Mouse (Mus musculus) midbrain, embryonic 10.5 days (tissue): ENCODE data around the gene Agap1. TPM values are rescaled to one million over a fixed set of nuclear protein-coding genes. Genes with fewer than 3 reads are reported as not detected.
A peak's percentile ranks its signal among the peaks of the same experiment; 100 is the strongest.

Source experiments
- DNase-seq: peaks from one replicate; pipeline ENCODE4 v3.0.0-alpha.2; 2017; ENCODE audit warnings: low spot score
- H3K27ac ChIP-seq: fragments of 300-500 bp; sonication (generic); replicated peaks from 2 replicates; pipeline ENCODE4 v1.5.1; 2016; ENCODE audit warnings: mild to moderate bottlenecking
- H3K27me3 ChIP-seq: fragments of 300-500 bp; sonication (generic); 2 replicates; pipeline ENCODE4 v1.6.1; 2016; ENCODE audit warnings: low read depth, mild to moderate bottlenecking; ENCODE audit not compliant: poor library complexity, severe bottlenecking
- H3K36me3 ChIP-seq: fragments of 300-500 bp; sonication (generic); 2 replicates; pipeline ENCODE4 v1.6.1; 2016; ENCODE audit warnings: mild to moderate bottlenecking, moderate library complexity
- H3K4me1 ChIP-seq: fragments of 300-500 bp; sonication (generic); 2 replicates; pipeline ENCODE4 v1.6.1; 2016
- H3K4me3 ChIP-seq: fragments of 300-500 bp; sonication (generic); 2 replicates; pipeline ENCODE4 v1.5.1; 2016; ENCODE audit warnings: mild to moderate bottlenecking, moderate library complexity
- H3K9me3 ChIP-seq: fragments of 300-500 bp; sonication (generic); replicated peaks from 2 replicates; pipeline ENCODE4 v1.6.1; 2016; ENCODE audit warnings: mild to moderate bottlenecking
- WGBS: fragments of 180-500 bp; shearing (Covaris S2); methylation state at CpG from one replicate; pipeline ENCODE4 v1.1.7; 2016; 5-methylcytosine and 5-hydroxymethylcytosine counted together
- polyA plus RNA-seq: library from polyadenylated mRNA; unstranded; fragments of >200 nt; fragmentation: Nextera tagmentation; extraction: Ambion mirVana; gene quantifications from 2 replicates; pipeline ENCODE4 v1.2.1, GENCODE M21; 2016

The Agap1 gene
- polyA plus RNA-seq, 1 experiment from 2014 or later, result 16.6 TPM

DNA sequence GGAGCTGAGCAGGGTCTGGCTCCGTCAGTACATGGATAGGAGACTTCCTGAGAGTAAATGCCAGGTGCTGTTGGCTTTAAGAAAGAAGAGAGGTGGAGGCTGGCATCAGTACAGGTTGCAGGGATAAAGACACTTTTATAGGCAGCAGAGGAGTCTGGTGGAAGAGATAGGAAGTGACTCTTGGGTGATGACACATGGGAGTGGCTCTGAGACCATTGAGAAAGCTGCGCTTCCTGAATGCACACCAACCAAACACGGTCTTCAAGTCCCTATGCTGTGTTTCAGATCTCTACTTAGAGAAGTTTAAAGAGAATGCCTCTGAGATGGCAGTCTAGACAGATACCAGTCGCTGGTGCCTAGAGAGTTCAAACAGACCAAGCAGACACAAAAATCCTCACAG is 108.8 kb downstream of the Agap1 start:
- Histone ChIP-seq H3K4me1 (peaks cover 75% of the 10 kb centered on the region), H3K36me3 (no peaks in the 10 kb centered on the region), H3K27ac (0 out of 2 replicates have a peak overlapping the region, but pooled peaks have one; percentile 9), H3K27me3 (no peaks in the 10 kb centered on the region), H3K4me3 (no peak overlapping the region), H3K9me3 (no peaks in the 10 kb centered on the region)
- DNase-seq, result no peak
- 92% methylated on average over 4 of the region's 4 CpGs for whole genome bisulfite sequencing

DNA sequence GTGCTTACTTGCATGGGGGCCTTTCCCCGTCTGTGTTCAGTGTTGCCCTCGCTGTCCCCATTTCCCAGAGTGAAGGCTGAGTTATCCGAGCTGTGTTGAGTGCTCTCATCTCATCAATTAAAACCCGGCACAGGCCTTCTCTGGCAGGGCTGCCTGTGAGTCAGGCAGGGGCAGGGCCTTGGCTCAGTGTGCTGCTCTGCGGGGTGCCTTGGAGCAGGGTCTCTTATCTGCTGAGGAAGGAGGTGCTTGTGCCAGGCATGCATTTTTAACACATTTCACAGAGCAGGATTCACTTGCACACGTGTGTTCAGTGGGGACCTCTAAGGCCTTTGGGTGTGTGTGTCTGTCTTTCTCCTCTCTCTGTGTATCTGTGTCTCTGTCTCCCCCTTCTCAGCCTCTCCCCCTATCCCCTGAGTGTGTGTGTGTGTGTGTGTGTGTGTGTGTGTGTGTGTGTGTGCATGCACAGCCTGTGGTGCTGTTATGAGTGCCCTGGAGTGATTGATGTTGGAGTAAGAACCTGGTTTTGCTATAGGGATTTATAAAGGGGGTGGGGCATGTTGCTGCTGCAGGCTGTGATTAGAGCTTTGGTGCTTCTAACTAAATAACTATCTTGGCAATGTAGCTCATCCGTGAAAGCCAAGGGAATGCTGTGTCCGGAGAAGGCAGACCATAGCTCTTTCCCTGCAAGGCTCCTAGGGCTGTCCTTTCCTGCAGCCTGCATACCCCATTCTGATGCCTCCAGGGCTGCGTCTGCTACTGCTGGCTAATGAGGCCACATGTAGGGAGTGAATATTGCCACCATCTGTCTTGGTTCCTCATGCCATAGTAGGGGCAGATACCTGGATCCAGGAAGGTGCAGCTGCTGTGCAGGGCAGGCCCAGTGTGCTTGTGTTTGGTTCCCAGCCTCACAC is 112.2 kb downstream of the Agap1 start:
- Histone ChIP-seq H3K9me3 (no peaks in the 10 kb centered on the region), H3K36me3 (no peaks in the 10 kb centered on the region), H3K4me1 (peaks cover 93% of the 10 kb centered on the region), H3K4me3 (no peak overlapping the region), H3K27ac (peak overlapping the region; percentile 61), H3K27me3 (no peaks in the 10 kb centered on the region)
- DNase-seq, result no peak
- 31% methylated on average over 9 of the region's 9 CpGs for WGBS

DNA sequence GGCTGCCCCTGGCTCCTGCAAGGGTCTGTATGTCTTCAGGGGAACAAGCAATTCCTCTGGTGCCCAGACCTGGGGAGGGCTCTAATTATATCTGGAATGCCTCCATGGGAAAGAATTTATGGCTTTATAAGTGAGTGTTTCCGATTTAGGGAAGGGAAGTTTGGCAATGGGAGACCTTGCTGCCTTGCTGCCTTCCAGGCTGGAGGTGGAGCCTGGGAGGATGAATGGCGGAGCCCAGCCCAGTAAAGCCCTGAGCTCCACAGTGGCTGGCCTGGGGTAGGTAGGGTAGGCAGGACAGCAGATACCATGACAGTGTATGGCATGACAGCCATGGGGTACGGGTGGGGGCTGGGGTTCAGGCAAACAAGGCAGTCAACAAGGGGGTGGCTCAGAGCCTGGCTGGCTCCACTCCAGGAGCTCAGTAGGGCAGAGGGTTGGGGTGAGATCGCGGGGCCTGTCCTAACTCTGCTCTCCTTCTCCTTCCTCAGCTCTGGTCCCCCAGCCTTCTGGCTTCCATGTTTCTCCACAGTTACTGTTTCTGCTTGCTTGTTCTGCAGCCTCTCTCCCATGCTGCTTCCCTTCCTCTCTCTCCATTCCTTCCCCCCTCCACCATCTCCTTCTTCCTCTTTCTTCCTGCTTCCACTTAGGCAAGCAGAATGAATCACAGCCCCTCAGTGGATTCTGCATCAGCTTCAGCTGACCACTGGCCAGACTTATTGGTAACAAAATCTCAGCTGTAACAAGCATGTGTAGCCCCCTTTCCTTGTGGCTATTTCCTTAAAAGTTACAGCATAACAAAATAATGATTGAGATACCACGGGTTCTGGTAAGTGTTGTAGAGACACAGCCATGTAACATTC is 114.2 kb downstream of the Agap1 start:
- Histone ChIP-seq H3K4me1 (peaks cover 76% of the 10 kb centered on the region), H3K9me3 (no peaks in the 10 kb centered on the region), H3K27me3 (no peaks in the 10 kb centered on the region), H3K4me3 (no peak overlapping the region), H3K36me3 (no peaks in the 10 kb centered on the region), H3K27ac (peak overlapping the region; percentile 42; the same call in 1 of the 2 replicates)
- no peak for DNase-seq
- 86% methylated on average over 6 of the region's 6 CpGs for WGBS

DNA sequence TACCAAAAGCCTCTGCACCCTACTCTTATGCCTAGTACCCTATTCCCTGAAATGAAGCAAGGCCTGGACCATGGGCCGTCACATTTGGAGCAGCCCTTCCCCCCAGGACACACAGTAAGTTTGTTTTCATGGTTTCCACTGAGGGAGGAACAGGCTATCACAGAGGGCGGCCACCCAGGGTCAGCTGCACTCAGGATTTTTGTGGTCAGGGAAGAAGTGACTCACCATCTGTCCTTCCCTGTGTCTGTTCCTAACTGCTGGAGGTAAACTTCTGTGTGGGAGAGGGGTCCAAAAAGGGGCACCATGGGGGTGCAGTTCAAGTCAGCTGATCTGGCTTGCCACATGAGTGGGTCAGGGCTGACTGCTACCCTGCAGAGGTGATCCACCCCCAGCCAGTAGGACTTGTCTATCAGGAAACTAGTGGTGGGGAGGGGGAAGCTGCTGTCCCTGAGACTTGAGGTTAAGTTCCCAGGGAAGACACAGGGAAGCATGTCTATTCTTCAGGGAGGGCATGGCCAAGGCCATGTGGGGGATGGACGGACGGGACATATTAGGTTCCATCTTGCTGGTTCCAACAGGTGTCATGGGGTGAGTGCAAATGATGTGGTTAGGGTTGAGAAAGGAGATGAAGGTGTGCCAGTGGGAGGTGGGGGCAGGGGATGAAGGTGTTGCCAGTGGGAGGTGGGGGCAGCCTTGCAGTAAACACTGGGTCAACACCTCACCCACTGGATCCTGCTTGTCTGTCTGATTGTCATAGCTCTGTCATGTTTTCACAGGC is 116.1 kb downstream of the Agap1 start:
- Histone ChIP-seq H3K9me3 (no peaks in the 10 kb centered on the region), H3K4me1 (peaks cover 74% of the 10 kb centered on the region), H3K4me3 (no peak overlapping the region), H3K27me3 (no peaks in the 10 kb centered on the region), H3K27ac (peak overlapping the region; percentile 39), H3K36me3 (no peaks in the 10 kb centered on the region)
- DNase-seq, result no peak
- WGBS, result 71% methylated on average over 4 of the region's 4 CpGs

DNA sequence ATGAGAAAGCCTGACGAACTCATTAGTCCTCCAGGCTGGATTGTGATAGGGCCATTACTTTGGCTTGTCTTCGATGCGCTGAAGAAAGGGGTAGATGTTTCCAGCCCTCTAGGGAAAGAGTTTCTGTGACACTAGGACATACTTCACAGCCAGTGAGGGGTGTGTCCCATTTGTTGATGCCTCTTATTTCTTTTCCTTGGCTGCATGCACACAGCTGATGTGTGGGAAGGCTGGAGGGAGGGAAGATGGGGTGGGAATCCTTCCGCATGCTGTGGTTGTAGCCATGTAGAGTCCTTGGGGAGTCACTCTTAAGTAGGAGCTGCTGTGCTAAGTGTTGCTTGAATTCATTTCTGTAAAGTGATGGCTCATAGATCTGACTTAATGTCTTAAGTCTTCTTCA is 118.9 kb downstream of the Agap1 start:
- WGBS, result 96% methylated on average over 4 of the region's 4 CpGs
- no peaks in the 10 kb centered on the region for H3K36me3 ChIP-seq
- no peak for DNase-seq
- no peak overlapping the region for H3K27ac ChIP-seq
- H3K4me1 ChIP-seq, result peaks cover 75% of the 10 kb centered on the region
- H3K4me3 ChIP-seq, result no peak overlapping the region
- no peaks in the 10 kb centered on the region for H3K9me3 ChIP-seq
- H3K27me3 ChIP-seq, result no peaks in the 10 kb centered on the region

DNA sequence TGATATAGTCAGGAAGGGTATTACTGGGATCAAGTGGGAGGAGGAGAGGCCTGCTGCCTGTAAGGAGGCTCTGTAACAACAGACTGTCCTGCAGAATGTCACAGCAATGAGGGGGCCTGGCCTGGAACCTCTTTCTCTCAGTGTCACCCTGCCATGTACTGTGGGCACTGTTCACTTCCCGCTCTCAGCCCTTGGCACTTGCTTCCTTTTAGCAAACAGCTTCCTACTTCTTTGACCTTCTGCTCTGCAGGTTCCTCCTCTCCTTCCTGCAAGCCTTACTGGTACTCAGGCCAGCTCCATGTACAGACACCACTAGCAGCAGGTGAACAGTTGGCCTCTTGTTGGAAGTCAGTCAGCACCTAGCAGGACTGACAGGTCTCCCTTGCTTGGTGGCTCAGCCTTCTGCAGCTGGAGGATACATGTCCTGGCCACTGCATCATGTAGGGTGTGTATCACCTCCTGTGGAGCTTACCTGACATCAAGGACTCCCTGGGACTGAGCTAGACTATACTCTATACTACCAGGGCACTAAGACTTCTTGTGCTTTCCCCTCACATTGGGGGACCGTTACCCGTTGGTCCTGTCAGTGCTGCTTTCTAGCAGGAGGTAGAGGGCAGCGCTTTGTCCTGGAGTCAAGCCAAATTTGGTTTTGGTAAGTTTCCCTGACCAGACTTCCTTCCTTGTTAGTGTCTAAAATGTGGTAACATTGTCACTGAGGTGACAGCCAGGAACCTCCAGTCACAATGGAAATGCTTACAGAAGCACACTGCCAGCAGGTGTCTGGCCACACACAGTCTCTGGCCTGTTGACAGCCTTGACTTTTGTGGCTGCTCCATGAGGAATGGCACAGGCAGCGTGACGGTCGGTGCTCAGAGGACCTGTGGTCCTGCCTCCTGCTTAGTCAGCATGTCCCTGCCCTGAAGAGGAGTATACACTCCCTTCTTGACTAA is 120.6 kb downstream of the Agap1 start:
- WGBS, result 56% methylated on average over 7 of the region's 7 CpGs
- no peaks in the 10 kb centered on the region for H3K9me3 ChIP-seq
- peaks cover 75% of the 10 kb centered on the region for H3K4me1 ChIP-seq
- H3K27me3 ChIP-seq, result no peaks in the 10 kb centered on the region
- no peaks in the 10 kb centered on the region for H3K36me3 ChIP-seq
- peak overlapping the region; percentile 96 for H3K27ac ChIP-seq
- DNase-seq, result no peak
- H3K4me3 ChIP-seq, result no peak overlapping the region

DNA sequence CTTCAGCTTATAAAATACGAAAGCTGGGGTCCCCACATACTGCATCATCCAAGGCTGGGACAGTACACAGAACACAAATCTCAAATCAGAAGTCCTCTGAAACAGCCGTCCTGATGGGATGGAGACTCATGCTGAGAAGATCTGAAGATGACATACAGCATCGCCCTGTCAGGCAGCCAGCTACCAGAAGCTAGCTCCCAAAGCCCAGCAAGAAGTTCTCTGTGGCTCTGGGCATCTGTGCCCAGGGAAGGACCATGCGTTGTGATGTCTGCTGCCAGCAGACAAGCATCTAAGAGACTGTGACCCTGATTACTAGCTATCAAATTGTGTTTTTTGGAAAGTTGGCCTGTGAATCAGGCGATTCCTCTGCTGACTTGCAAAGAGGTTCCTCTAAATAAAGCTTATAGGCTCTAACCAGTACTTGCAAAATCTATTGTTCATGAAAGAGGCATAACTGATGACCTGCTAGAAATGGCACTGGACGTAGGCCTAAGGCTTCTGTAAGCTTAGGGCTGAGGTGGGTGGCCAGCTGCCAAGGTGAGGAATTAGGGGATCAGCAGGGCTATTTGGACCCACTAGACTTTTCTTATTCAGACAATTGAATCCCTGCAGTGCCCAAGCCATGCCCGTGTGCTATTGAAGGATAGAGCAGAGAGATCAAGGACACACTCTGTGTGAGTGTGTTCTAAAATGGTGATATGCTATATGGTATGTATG is 121.7 kb downstream of the Agap1 start:
- WGBS, result 41% methylated on average over 7 of the region's 7 CpGs
- peaks cover 1% of the 10 kb centered on the region for H3K27me3 ChIP-seq
- DNase-seq, result no peak
- H3K27ac ChIP-seq, result peak overlapping the region; percentile 96
- peak overlapping the region; percentile 51 for H3K4me3 ChIP-seq
- peaks cover 75% of the 10 kb centered on the region for H3K4me1 ChIP-seq
- H3K9me3 ChIP-seq, result no peaks in the 10 kb centered on the region
- no peaks in the 10 kb centered on the region for H3K36me3 ChIP-seq

DNA sequence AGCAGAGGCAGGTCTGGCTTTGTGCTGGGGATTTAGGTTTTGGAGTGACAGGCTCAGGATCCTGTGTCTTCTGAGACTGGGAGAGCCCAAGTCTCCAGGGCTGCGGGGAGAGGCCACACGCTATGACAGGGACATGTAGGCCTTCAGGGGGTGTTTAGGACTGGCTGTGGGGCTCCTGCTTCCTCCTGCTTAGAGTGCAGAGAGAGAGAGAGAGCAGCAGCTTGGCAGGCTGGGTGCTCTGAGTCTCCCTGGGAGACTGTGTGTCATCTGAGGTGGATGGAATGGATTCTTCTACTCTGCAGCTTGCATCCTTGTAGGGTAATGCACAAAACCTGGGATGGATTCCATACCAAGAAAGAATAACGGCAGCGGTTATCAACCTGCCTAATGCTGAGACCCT is 122.4 kb downstream of the Agap1 start:
- DNase-seq, result peak; percentile 80
- Histone ChIP-seq H3K36me3 (no peaks in the 10 kb centered on the region), H3K27me3 (peaks cover 8% of the 10 kb centered on the region), H3K4me3 (peak overlapping the region; percentile 51), H3K9me3 (no peaks in the 10 kb centered on the region), H3K27ac (peak overlapping the region; percentile 96), H3K4me1 (peaks cover 80% of the 10 kb centered on the region)
- 18% methylated on average over 4 of the region's 4 CpGs for WGBS

DNA sequence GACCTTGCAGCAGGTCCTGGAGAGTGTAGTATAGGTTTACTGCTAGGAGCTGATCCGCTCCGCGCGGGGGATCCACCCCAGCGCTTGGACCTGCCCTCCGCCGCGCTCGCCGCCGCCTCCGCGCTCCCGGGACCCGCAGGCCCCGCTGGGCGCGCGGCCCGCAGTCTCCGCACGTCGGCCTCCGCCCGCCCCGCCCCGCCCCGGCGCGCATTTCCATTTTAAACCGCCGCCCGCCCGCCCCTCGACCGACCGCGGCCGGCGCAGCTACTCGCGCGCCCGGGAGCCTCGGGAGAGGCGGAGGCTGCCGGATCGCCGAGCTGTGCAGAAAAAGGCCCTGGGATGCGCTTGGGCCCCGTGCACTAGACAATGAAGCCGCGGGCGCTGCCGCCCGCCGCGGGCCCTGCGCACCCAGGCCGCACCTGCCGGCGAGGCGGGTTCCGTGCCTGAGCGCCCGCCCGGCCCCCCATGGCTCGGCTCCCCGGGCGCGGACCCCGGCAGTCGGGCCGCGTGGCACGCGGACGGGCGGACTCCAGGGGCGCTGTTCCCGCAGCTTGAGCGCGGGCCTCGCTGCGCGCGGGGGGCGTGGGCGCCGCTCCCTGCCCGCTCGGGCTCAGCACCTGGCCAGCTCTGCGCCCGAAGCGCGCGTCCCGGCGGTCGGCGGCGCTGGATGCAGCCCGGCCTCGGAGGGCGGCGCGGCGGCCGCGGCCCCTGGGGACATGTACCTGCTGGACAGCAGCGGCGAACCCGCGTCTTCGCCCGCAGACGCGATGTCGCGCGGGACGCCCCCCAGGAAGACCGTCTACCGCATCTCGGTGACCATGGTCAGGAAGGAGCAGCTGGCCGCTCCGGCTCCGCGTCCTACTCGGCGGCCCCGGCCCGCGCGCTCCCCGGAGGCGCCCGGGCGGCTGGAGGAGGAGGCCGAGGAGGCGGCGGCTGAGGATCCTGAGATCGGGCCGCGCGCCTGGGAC is 125.7 kb downstream of the Agap1 start:
- no peaks in the 10 kb centered on the region for H3K36me3 ChIP-seq
- peak; percentile 84 for DNase-seq
- H3K4me3 ChIP-seq, result peak overlapping the region; percentile 85
- peaks cover 95% of the 10 kb centered on the region for H3K4me1 ChIP-seq
- WGBS, result under 1% methylated on average over 138 of the region's 146 CpGs
- no peaks in the 10 kb centered on the region for H3K9me3 ChIP-seq
- H3K27ac ChIP-seq, result peak overlapping the region; percentile 92
- H3K27me3 ChIP-seq, result peaks cover 21% of the 10 kb centered on the region

DNA sequence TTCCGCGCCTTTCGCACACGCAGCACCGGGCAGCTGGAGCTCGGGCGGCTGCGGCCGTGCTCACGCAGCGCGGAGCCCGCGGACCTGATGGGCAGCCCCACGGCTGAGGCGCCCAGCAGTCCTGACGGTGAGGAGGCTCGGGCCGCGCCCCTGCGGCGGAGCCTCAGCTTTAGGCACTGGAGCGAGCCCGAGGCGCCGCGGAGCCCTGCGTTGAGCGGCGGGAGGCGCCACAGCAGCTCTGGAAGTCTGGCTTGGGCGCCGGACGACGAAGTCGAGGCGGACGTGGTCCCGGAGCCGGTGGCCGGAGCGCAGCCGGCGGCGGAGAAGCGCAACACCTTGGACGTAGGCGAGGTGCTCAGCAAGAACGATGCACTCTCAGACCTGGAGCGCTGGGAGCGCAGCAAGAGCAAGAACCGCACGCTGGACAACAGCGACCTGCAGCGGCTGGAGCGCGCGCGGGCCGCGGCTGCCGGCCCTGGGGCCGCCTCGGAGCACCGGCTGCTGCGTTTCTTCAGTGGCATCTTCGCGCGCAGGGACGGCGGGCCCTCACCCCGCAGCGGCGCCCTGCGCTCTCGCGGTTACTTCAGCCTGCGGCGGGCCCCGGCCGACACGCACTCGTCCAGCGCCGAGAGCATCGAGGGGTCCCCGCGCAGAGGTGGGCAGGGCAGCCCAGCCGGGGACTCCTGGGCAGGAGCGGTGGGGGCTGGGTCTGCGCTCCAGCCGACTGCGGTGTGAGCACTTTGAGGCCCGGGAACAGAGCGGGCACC is 126.6 kb downstream of the Agap1 start:
- H3K4me1 ChIP-seq, result peaks cover 95% of the 10 kb centered on the region
- peak; percentile 76 for DNase-seq
- H3K27me3 ChIP-seq, result peaks cover 21% of the 10 kb centered on the region
- WGBS, result under 1% methylated on average over 95 of the region's 95 CpGs
- H3K27ac ChIP-seq, result peak overlapping the region; percentile 92
- peak overlapping the region; percentile 85 for H3K4me3 ChIP-seq
- H3K36me3 ChIP-seq, result no peaks in the 10 kb centered on the region; the same call in 1 of the 2 replicates
- no peaks in the 10 kb centered on the region for H3K9me3 ChIP-seq
